8 mouse cellular contexts compared by ENCODE assay signal in the genomic region with DNA sequence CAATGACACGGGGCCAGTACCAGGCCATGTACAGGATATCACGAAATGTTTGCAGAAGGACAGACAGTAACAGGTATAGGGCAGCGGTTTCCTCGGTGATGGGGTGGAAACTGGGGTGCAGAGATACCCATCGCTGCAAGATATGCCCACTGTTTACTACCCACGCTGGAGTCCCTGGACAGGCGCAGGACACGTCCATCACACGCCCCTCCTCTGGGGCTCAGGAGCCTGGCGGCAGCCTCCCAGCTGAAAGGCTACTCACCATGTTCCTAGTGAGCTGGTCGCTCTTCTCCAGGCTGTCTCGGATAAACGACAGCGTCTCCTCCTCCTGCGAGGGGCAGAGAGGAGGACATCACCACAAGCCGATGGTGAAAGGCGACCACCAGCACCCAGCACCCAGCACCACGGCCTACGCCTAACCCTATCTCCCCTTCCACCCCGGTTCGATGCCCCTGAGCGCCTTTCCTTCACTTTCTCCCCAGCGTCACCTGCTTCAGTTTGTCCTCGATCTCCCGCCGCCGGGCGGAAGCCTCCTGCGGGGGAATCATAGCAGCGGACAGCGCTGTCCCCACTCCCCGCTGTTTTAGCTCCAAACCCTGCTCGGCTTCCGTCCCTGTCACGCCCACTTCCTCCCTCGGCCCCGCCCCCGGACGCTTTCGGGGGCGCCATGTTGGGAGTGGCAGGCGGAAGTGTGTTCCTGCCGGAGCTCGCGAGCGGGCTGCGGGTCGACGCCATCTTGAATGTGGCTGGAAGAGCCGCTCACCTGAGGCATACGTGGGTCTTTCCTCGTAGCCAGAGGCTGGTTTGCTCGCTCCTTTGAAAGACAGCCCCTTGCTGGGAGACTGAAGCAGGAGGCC. TPM values are rescaled to one million over a fixed set of nuclear protein-coding genes. Genes with fewer than 3 reads are reported as not detected.
DNase-seq lines count a peak whose midpoint lies in the region; ATAC-seq and TF ChIP-seq lines count a peak whose summit lies in the region.

No protein-coding gene starts in this region.

- no peaks in the 10 kb centered on the region; the same call in none of the 2 replicates for H3K4me1 ChIP-seq in bone marrow, adult 2 months (ENCODE audit: control insufficient read depth, insufficient read depth, low read length)
- peaks cover 12% of the 10 kb centered on the region for H3K4me1 ChIP-seq in embryonic facial prominence, embryonic 15.5 days
- H3K4me1 ChIP-seq in limb, embryonic 14.5 days (ENCODE audit: control insufficient read depth, insufficient read depth, low read length) = peaks cover 10% of the 10 kb centered on the region
- 0 out of 2 replicates have a peak, but pooled peaks cover 5% of the 10 kb centered on the region for H3K4me1 ChIP-seq in midbrain, postnatal 0 days (ENCODE audit: insufficient read depth, low read length)

- H3K4me3 ChIP-seq in bone marrow, adult 2 months (replicated peaks; ENCODE audit: control insufficient read depth, low read depth, low read length) = peak overlapping the region; percentile 94
- H3K4me3 ChIP-seq in embryonic facial prominence, embryonic 15.5 days (replicated peaks) = peak overlapping the region; percentile 73
- H3K4me3 ChIP-seq in limb, embryonic 14.5 days (replicated peaks; ENCODE audit: low read length) = peak overlapping the region; percentile 77
- H3K4me3 ChIP-seq in midbrain, postnatal 0 days (ENCODE audit: low read depth, low read length) = peak overlapping the region; percentile 72

- H3K27ac ChIP-seq in bone marrow, adult 2 months (ENCODE audit: control insufficient read depth, insufficient read depth, low read depth, low read length, poor library complexity) = peak overlapping the region; percentile 17; the same call in 1 of the 2 replicates
- H3K27ac ChIP-seq in embryonic facial prominence, embryonic 15.5 days (replicated peaks) = peak overlapping the region; percentile 29; the same call in 1 of the 2 replicates
- no peak overlapping the region for H3K27ac ChIP-seq in limb, embryonic 14.5 days (replicated peaks; ENCODE audit: low read depth, low read length)
- H3K27ac ChIP-seq in midbrain, postnatal 0 days (ENCODE audit: low read depth, low read length) = peak overlapping the region; percentile 59

- TF ChIP-seq CTCF in bone marrow, adult 2 months (IDR thresholded peaks at IDR 0.05; ENCODE audit: control insufficient read depth, insufficient read depth, low read length) = 0 out of 2 replicates have a peak, but pooled peaks have one; percentile 3
- no peak for TF ChIP-seq CTCF in midbrain, postnatal 0 days (IDR thresholded peaks at IDR 0.05)

- peak; percentile 86 for ATAC-seq in embryonic facial prominence, embryonic 15.5 days (ENCODE audit: insufficient number of reproducible peaks, low FRiP score, low TSS enrichment, low read depth)
- ATAC-seq in limb, embryonic 14.5 days (ENCODE audit: low FRiP score, low read depth) = peak; percentile 92
- ATAC-seq in midbrain, postnatal 0 days (ENCODE audit: low FRiP score) = peak; percentile 93

- no peaks in the 10 kb centered on the region for H3K9me3 ChIP-seq in embryonic facial prominence, embryonic 15.5 days (replicated peaks)
- no peaks in the 10 kb centered on the region for H3K9me3 ChIP-seq in limb, embryonic 14.5 days (ENCODE audit: control insufficient read depth, low read length)
- no peaks in the 10 kb centered on the region for H3K9me3 ChIP-seq in midbrain, postnatal 0 days (ENCODE audit: low read length)

- H3K9ac ChIP-seq in embryonic facial prominence, embryonic 15.5 days = peak overlapping the region; percentile 72
- peak overlapping the region; percentile 70 for H3K9ac ChIP-seq in limb, embryonic 14.5 days (ENCODE audit: low read depth, low read length, severe bottlenecking)
- H3K9ac ChIP-seq in midbrain, postnatal 0 days (replicated peaks; ENCODE audit: low read length, poor library complexity, severe bottlenecking) = peak overlapping the region; percentile 75

- H3K36me3 ChIP-seq in embryonic facial prominence, embryonic 15.5 days = peaks cover 35% of the 10 kb centered on the region
- H3K36me3 ChIP-seq in limb, embryonic 14.5 days (ENCODE audit: control insufficient read depth, insufficient read depth, low read length) = peaks cover 35% of the 10 kb centered on the region
- peaks cover 27% of the 10 kb centered on the region for H3K36me3 ChIP-seq in midbrain, postnatal 0 days (ENCODE audit: insufficient read depth, low read length)

- H3K27me3 ChIP-seq in embryonic facial prominence, embryonic 15.5 days = no peaks in the 10 kb centered on the region
- no peaks in the 10 kb centered on the region for H3K27me3 ChIP-seq in limb, embryonic 14.5 days (ENCODE audit: control insufficient read depth, insufficient read depth, low read length)
- no peaks in the 10 kb centered on the region for H3K27me3 ChIP-seq in midbrain, postnatal 0 days (ENCODE audit: insufficient read depth, low read length)

- peak; percentile 61; the same call in 1 of the 2 replicates for TF ChIP-seq POLR2A in bone marrow, adult 2 months (IDR thresholded peaks at IDR 0.05; ENCODE audit: borderline replicate concordance, control insufficient read depth, low read depth, low read length)
- TF ChIP-seq POLR2A in limb, embryonic 14.5 days (IDR thresholded peaks at IDR 0.05; ENCODE audit: borderline replicate concordance, extremely low read depth, insufficient read depth, insufficient read length) = peak; percentile 70; the same call in 1 of the 2 replicates

- DNase-seq in 416B (ENCODE audit: low read depth) = peak; percentile 94
- DNase-seq in heart, adult 8-10 months (ENCODE audit: low spot score) = peak; percentile 88
- DNase-seq in kidney, adult 9 months = peak; percentile 93
- peak; percentile 91 for DNase-seq in limb, embryonic 14.5 days (ENCODE audit: low spot score)
- peak; percentile 96 for DNase-seq in midbrain, postnatal 0 days (ENCODE audit: low spot score)
- DNase-seq in spleen, postnatal 14 days (ENCODE audit: low spot score in 2 of 2) = peak; percentile 88 to 92

- peak overlapping the region; percentile 81 for H3K4me2 ChIP-seq in embryonic facial prominence, embryonic 15.5 days (replicated peaks)
- H3K4me2 ChIP-seq in limb, embryonic 14.5 days (replicated peaks; ENCODE audit: low read depth, low read length, severe bottlenecking) = peak overlapping the region; percentile 89
- peak overlapping the region; percentile 79 for H3K4me2 ChIP-seq in midbrain, postnatal 0 days (ENCODE audit: low read depth, low read length, poor library complexity, severe bottlenecking)

- WGBS in bone marrow, adult 2 months = 1% methylated on average over 53 of the region's 53 CpGs
- 2% methylated on average over 53 of the region's 53 CpGs for WGBS in embryonic facial prominence, embryonic 15.5 days
- 1% methylated on average over 51 of the region's 53 CpGs for WGBS in limb, embryonic 14.5 days
- WGBS in midbrain, postnatal 0 days = 2% methylated on average over 49 of the region's 53 CpGs

RNA-seq across cellular contexts. Expression of a gene that starts 0.7 kb away (rescaled TPM):
- polyA plus RNA-seq in bone marrow, adult 2 months (2011; ENCODE audit: insufficient read depth, insufficient read length, low replicate concordance, missing spikeins) = 39.1 and 47.2 TPM in 2 replicates
- polyA plus RNA-seq in embryonic facial prominence, embryonic 15.5 days (2015; fragmentation: Nextera tagmentation; extraction: Ambion mirVana) = 67.5 and 68.8 TPM in 2 replicates
- total RNA-seq in heart, adult 8-10 months (2022) = 10 to 100 TPM; 49.0 to 65.8 (median 54.2) TPM
- 57.7 and 66.7 TPM in 2 replicates for polyA plus RNA-seq in limb, embryonic 14.5 days (2012; rRNA removed)
- 72.0 and 72.7 TPM in 2 replicates for polyA plus RNA-seq in limb, embryonic 14.5 days (2014; fragmentation: Nextera tagmentation; extraction: Ambion mirVana)
- 81.0 and 101 TPM in 2 replicates for total RNA-seq in midbrain, postnatal 0 days (2014; rRNA removed)
- polyA plus RNA-seq in midbrain, postnatal 0 days (2015; fragmentation: Nextera tagmentation; extraction: Ambion mirVana) = 144 and 149 TPM in 2 replicates

RNA-seq across cellular contexts. Expression of a gene that starts 25.6 kb away (rescaled TPM):
- not detected in 2 replicates for polyA plus RNA-seq in bone marrow, adult 2 months (2011; ENCODE audit: insufficient read depth, insufficient read length, low replicate concordance, missing spikeins)
- 0.27 and 0.47 TPM in 2 replicates for polyA plus RNA-seq in embryonic facial prominence, embryonic 15.5 days (2015; fragmentation: Nextera tagmentation; extraction: Ambion mirVana)
- not detected for total RNA-seq in heart, adult 8-10 months (2022)
- 0.24 and 0.59 TPM in 2 replicates for polyA plus RNA-seq in limb, embryonic 14.5 days (2012; rRNA removed)
- 0.33 and 0.37 TPM in 2 replicates for polyA plus RNA-seq in limb, embryonic 14.5 days (2014; fragmentation: Nextera tagmentation; extraction: Ambion mirVana)
- total RNA-seq in midbrain, postnatal 0 days (2014; rRNA removed) = 0.47 TPM in 1 of 2 replicates, not detected in the other
- 0.36 and 0.54 TPM in 2 replicates for polyA plus RNA-seq in midbrain, postnatal 0 days (2015; fragmentation: Nextera tagmentation; extraction: Ambion mirVana)

RNA-seq across cellular contexts. Expression of a gene that starts 28.8 kb away (rescaled TPM):
- not detected in 2 replicates for polyA plus RNA-seq in bone marrow, adult 2 months (2011; ENCODE audit: insufficient read depth, insufficient read length, low replicate concordance, missing spikeins)
- 30.6 and 69.8 TPM in 2 replicates for polyA plus RNA-seq in embryonic facial prominence, embryonic 15.5 days (2015; fragmentation: Nextera tagmentation; extraction: Ambion mirVana)
- total RNA-seq in heart, adult 8-10 months (2022) = under 1 TPM in 1 of 4 experiments, not detected in 3; 0.26 TPM
- 0.85 and 0.88 TPM in 2 replicates for polyA plus RNA-seq in limb, embryonic 14.5 days (2012; rRNA removed)
- polyA plus RNA-seq in limb, embryonic 14.5 days (2014; fragmentation: Nextera tagmentation; extraction: Ambion mirVana) = 0.14 TPM in 1 of 2 replicates, not detected in the other
- total RNA-seq in midbrain, postnatal 0 days (2014; rRNA removed) = 24.1 and 37.5 TPM in 2 replicates
- 9.6 and 12.1 TPM in 2 replicates for polyA plus RNA-seq in midbrain, postnatal 0 days (2015; fragmentation: Nextera tagmentation; extraction: Ambion mirVana)

RNA-seq across cellular contexts. Expression of a gene that starts 32.3 kb away (rescaled TPM):
- polyA plus RNA-seq in bone marrow, adult 2 months (2011; ENCODE audit: insufficient read depth, insufficient read length, low replicate concordance, missing spikeins) = 23.8 and 44.5 TPM in 2 replicates
- 101 and 103 TPM in 2 replicates for polyA plus RNA-seq in embryonic facial prominence, embryonic 15.5 days (2015; fragmentation: Nextera tagmentation; extraction: Ambion mirVana)
- total RNA-seq in heart, adult 8-10 months (2022) = 10 to 100 TPM; 61.3 to 72.1 (median 66.2) TPM
- 106 and 111 TPM in 2 replicates for polyA plus RNA-seq in limb, embryonic 14.5 days (2012; rRNA removed)
- 94.9 and 103 TPM in 2 replicates for polyA plus RNA-seq in limb, embryonic 14.5 days (2014; fragmentation: Nextera tagmentation; extraction: Ambion mirVana)
- total RNA-seq in midbrain, postnatal 0 days (2014; rRNA removed) = 17.7 and 27.3 TPM in 2 replicates
- polyA plus RNA-seq in midbrain, postnatal 0 days (2015; fragmentation: Nextera tagmentation; extraction: Ambion mirVana) = 47.9 and 50.9 TPM in 2 replicates
